Mouse (Mus musculus): ENCODE measurements at regions not wholly inside any gene's neighbourhood (a gene's known extent, or its start where the extent isn't known, plus 50 kb on each side); places are given as distances from the start of the nearest gene placed in this dataset.

DNA sequence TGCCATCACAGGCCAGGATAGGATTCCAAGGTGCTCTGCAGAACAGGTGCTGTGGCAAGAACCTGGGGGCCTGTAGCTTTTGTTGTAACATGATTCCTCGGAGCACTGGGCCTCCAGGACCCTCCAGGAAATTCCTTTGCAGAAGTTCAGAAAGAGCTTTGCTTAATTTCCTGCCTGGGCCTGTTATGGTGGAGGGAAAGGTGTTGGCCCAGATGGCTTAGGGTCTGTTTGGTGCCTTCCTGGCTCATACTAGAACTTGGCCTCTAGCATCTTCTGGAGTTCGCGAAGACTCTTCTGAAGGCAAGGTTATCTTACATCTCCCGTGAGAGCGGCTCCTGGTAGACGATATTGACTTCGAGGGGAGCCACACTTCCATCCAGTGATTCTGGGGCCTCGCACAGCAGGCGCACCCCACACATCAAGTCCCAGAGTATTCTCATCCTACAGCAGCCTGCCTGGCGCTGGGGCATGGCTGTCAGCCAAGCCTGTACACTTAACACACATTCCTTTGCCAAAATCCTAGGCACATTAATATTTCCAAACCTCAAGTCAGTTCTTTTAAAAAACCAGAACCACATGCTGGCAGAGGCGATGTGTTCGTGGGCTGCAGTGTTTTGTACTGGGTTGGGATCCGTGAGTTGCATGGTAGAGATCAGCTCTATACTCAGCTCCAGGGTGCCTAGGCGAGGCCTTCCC lies 54.5 kb upstream of the Cxcl14 start:
- no peak for DNase-seq
- intact Hi-C loops (cut with DNase I), result no loop called here

- no peak for DNase-seq
- intact Hi-C loops (cut with DNase I), result no loop called here
Measured at GRCm38 (mm10) chr13:56351401-56351735, 55.0 kb upstream of the Cxcl14 start.

- intact Hi-C loops (cut with DNase I), result no loop called here
Measured at GRCm38 (mm10) chr13:56352436-56352835, 56.1 kb upstream of the Cxcl14 start.

GRCm38 (mm10) chr13:56352839-56353605 lies 56.7 kb upstream of the Cxcl14 start:
- peak in 1 of 2 experiments; percentile 24 for DNase-seq
- intact Hi-C loops (cut with DNase I), result no loop called here

More at GRCm38 (mm10) chr13:56352436-56352835, 56.1 kb upstream of the Cxcl14 start:
- no peak for DNase-seq

GRCm38 (mm10) chr13:56353921-56354320 lies 57.6 kb upstream of the Cxcl14 start:
- DNase-seq, result no peak
- intact Hi-C loops (cut with DNase I), result no loop called here

DNA sequence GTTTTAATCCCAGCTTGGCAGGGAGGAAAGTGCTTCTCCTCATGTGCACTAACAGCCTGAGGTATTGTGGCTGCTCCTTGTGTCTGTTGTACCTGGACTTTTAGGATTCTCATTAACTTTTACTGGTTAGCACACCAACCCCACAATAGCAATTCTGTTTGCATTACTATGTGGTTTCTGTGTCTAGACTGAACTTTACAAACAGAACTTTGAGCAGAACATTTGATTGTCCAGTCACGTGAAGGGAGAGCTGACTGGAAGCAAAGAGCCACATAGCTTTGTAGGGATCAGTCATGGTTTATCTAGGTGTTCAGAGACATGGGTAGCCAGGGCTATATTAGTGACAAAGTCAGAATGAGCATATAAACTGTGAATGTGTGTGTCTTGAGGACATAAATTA lies 58.3 kb upstream of the Cxcl14 start:
- no peak for DNase-seq
- intact Hi-C loops (cut with DNase I), result no loop called here

- DNase-seq, result no peak
- intact Hi-C loops (cut with DNase I), result no loop called here
Measured at GRCm38 (mm10) chr13:56356999-56357398, 60.6 kb upstream of the Cxcl14 start.

GRCm38 (mm10) chr13:56357955-56358354 lies 61.6 kb upstream of the Cxcl14 start:
- DNase-seq, result no peak
- intact Hi-C loops (cut with DNase I), result no loop called here

- no peak for DNase-seq
- intact Hi-C loops (cut with DNase I), result no loop called here
Measured at GRCm38 (mm10) chr13:56358827-56359226, 62.5 kb upstream of the Cxcl14 start.

DNA sequence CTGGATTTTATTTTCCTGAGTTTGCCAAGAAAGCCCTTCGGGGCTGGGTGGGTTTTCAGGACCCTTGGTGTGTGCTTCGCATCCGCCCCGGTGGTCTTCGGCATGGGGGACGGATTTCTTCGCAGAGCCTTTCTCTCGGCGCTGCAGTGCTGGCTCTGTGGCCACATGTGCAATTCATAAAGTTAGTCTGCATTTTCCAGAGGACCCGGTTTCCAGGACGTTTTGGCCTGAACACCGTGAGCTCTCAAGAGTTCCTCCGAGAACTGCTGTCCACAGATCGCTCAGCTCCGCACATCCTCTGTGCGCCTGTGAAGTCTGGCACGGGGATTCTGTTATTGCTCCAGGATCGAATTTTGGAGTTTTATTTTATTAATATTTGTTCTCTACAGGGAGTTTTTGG lies 63.2 kb upstream of the Cxcl14 start:
- no peak for DNase-seq
- intact Hi-C loops (cut with DNase I), result no loop called here

DNA sequence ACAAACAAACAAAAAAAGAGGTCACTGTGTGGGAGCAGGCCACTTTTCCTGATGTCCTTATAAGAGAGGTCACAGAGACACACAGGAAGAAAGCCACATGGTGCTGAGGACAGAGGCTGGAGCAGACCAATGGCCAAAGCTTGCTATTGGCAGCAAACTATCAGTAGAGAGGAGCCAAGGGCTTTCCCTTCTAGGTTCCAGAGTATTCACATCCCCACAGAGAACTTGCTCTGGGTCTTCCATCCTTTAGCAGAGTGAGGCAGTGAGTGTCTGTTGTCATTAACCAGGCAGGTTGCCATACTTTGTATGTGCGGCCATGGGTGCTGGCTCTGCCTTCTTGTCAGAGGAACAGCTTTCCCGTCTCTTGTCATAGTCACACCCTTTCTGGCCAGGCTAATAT lies 64.5 kb upstream of the Cxcl14 start:
- DNase-seq, result no peak
- intact Hi-C loops (cut with DNase I), result no loop called here

DNA sequence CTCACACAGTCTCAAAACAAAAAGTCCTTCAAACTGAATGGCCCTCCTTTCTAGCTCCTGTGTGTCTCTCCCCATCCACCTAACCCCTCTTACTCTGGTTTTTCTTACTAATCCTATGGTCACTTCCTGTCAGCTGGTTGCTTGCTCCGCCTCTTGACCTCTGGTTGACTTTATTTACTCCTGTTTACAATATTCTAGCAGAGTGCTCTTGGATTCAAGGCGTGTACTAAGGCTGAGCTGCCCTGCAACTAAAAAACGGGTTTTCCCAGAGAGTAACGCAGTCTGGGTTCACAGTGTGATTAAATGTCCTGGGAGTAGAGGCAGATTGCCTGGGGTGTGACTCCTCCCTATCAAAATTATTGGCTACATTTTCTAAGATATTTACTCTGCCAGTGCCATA lies 64.2 kb upstream of the Gm3045 start:
- DNase-seq, result no peak
- intact Hi-C loops (cut with DNase I), result no loop called here

DNA sequence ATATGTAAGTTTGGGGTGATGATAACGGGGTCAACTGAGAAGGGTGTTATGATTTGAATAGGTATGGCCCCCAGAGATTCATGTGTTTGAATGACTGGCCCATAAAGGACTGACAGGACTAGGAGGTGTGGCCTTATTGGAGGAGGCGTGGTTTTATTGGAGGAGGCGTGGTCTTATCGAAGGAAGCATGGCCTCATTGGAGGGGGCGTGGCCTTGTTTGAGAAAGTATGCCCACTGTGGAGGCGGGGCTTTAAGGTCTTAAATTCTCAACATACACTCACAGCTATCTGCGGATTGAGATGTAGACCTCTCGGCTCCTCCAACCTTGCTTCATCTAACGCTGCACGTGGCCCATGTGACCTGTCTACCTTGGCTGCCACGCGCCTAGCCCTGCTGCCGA lies 63.7 kb upstream of the Gm3045 start:
- intact Hi-C loops (cut with DNase I), result no loop called here
- DNase-seq, result no peak

DNA sequence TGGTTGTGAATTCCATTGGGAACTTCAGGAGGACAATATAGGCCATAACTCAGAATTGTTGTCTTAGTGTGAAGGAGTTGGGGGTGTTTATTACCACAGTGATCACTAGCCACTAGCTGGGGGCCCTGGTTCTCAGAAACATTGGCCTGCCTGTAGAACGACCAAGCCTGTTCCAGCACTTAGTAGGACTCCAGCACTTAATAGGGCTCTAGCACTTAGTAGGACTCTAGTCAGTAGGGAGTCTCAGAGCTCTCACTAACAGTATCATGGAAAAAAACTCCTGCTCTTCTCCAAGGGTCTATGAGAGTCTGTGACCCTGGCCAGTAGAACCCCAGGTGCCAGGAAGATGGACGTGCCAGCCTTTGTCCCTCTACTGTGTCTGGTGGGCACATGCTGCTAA lies 56.8 kb upstream of the Gm3045 start:
- intact Hi-C loops (cut with DNase I), result no loop called here
- DNase-seq, result no peak

DNA sequence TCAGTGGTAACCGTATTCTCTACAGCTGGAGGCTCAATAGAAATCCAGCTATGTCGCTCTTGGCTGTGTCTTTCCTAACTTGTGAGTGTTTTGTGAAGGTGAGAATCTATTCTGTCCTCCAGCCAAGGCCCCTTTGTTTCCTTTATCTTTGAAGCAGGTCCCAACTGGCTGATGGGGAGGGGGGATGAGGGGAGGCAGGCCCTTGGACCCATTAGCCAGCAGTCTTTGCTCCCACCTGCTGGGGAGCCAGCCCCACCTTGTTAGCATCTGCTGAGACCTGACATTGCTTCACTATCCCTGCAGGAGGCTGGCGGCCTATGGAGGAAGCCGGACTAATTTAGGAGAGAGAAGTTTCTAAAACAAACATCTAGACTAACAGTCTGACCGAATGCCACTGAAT lies 55.0 kb upstream of the Gm3045 start:
- DNase-seq, result no peak
- intact Hi-C loops (cut with DNase I), result no loop called here

DNA sequence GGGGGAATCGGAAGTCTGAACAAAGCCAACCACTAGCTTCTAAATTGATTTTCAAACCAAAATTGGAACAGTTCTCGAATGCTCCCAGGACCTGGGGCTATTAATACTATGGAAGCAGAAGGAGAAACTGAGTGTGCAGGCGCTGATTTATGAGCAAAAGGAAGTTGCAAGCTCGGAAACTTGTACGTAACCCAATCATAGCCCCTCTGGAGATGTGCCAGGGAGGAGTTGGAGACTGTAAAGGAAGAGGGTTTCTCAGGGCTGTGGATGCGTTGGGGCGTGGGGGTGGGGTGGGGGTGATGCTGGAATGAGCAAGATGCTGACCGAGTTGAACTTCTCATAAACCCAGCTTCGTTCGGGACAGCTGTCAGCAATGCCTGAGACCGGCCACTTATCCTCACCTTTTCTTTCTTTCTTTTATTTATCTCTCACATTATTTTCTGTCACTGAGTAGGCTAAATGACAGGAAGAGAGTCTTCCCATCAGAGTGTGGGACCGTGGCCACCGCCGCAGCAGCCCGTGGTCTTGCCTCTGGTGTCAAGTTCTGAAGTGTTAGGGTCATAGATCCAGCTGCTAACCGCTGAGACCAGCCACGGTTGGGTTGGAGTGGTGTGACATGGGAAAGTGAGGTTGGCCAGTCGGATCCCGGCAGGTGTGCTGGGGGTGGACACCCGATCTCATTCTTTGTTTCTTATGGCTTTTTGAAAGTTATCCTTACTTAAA lies 54.2 kb upstream of the Gm3045 start:
- intact Hi-C loops (cut with DNase I), result no loop called here
- DNase-seq, result no peak

DNA sequence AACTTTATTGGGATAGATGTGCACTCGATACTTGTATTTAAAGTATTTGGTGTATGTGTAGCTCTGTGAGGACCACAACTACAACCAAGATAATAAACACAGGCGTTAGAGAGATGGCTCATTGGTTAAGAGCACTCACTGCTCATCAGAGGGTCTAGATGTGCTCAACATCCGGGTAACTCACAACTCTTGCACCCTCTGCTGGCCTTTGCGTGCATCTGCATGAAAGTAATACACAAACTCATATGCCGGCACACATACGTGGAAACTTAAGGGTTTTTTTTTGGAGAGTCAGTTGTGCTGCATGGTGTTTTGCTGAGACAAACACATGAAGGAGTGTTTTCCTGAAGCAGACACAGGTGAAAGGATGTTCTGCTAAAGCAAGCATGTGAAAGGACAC lies 53.7 kb upstream of the Gm3045 start:
- DNase-seq, result no peak
- intact Hi-C loops (cut with DNase I), result no loop called here
